Mouse (Mus musculus): ENCODE data around the gene Slc5a3. TPM values are rescaled to one million over a fixed set of nuclear protein-coding genes. Genes with fewer than 3 reads are reported as not detected.
A peak's percentile ranks its signal among the peaks of the same experiment; 100 is the strongest.

Gene Slc5a3
- total and polyA plus RNA-seq, 3 experiments, result 1.7 to 4.1 (median 2.2) TPM

- Histone ChIP-seq H3K36me3 (replicated peaks in 1 of 2; ENCODE audit: control insufficient read depth in 1 of 2, insufficient read depth in 1 of 2, low read length in 1 of 2) (no peaks in the 10 kb centered on the region), H3K27me3 (replicated peaks) (peaks cover 2% of the 10 kb centered on the region), H3K4me3 (replicated peaks in 1 of 3; ENCODE audit: low read depth in 2 of 3, low read length in 2 of 3, poor library complexity in 1 of 3) (peak overlapping the region in 2 of 3 experiments; percentile 43 to 45), H3K9ac (ENCODE audit: insufficient read depth, low read depth) (no peak overlapping the region), H3K4me1 (ENCODE audit: control insufficient read depth in 1 of 2, insufficient read depth in 2 of 2) (peaks cover 0 to 4% of the 10 kb centered on the region in 2 experiments; a peak in 1 of 4 replicates), H3K4me2 (ENCODE audit: insufficient read depth, low read depth, poor library complexity, severe bottlenecking) (peak overlapping the region; percentile 3; the same call in 1 of the 2 replicates), H3K79me2 (replicated peaks; ENCODE audit: control insufficient read depth, extremely low read depth, insufficient read depth, poor library complexity, severe bottlenecking) (no peaks in the 10 kb centered on the region), H3K9me3 (replicated peaks; ENCODE audit: low read length) (peaks cover 1% of the 10 kb centered on the region), H3K27ac (ENCODE audit: insufficient read depth, low read depth) (no peak overlapping the region)
- DNase-seq (ENCODE audit: extremely low read depth), result peak; percentile 49
- in situ Hi-C loops (cut with MboI; ENCODE audit: low pct_ligation_motif_present, low pct_unique_long_range_greater_than_20kb, low sequenced_read_pairs) (no loop called here), dilution Hi-C loops (cut with MboI; ENCODE audit: extremely low pct_ligation_motif_present, extremely low pct_unique_long_range_greater_than_20kb, low sequenced_read_pairs) (no loop called here)
- TF ChIP-seq TCF12 (IDR thresholded peaks at IDR 0.05; ENCODE audit: low read depth, low read length) (peak; percentile 1; the same call in 1 of the 2 replicates), MYC (IDR thresholded peaks at IDR 0.05; ENCODE audit: low read depth, low read length) (no peak), ZMIZ1 (IDR thresholded peaks at IDR 0.05; ENCODE audit: low read depth, low read length) (no peak), RAD21 (IDR thresholded peaks at IDR 0.05; ENCODE audit: low read depth, low read length) (no peak), UBTF (IDR thresholded peaks at IDR 0.05; ENCODE audit: low read depth, low read length) (no peak), SMC3 (IDR thresholded peaks at IDR 0.05; ENCODE audit: low read depth, low read length) (no peak), HCFC1 (IDR thresholded peaks at IDR 0.05; ENCODE audit: low read depth, low read length) (no peak), GABPA (IDR thresholded peaks at IDR 0.05; ENCODE audit: insufficient replicate concordance, low read depth, low read length) (no peak), CHD1 (IDR thresholded peaks at IDR 0.05; ENCODE audit: low read depth, low read length) (no peak), ELF1 (IDR thresholded peaks at IDR 0.05; ENCODE audit: low read depth, low read length) (0 out of 2 replicates have a peak, but pooled peaks have one; percentile 26), E2F4 (IDR thresholded peaks at IDR 0.05; ENCODE audit: insufficient replicate concordance, low read depth, low read length) (no peak), POLR2A (IDR thresholded peaks at IDR 0.05; ENCODE audit: low read depth, low read length) (peak; percentile 64), JUND (conservative IDR thresholded peaks at IDR 0.05; ENCODE audit: low read depth, low read length) (no peak), TBP (conservative IDR thresholded peaks at IDR 0.05; ENCODE audit: low read depth, low read length) (peak; percentile 79; the same call in 1 of the 2 replicates), USF2 (conservative IDR thresholded peaks at IDR 0.05; ENCODE audit: low read depth, low read length) (no peak)
Observed at GRCm38 (mm10) chr16:92129843-92130242, 71.7 kb downstream of the Slc5a3 start.

GRCm38 (mm10) chr16:92132511-92132910, 74.4 kb downstream of the Slc5a3 start:
- no peak for DNase-seq (ENCODE audit: extremely low read depth)
- Histone ChIP-seq H3K4me3 (replicated peaks in 1 of 3; ENCODE audit: low read depth in 2 of 3, low read length in 2 of 3, poor library complexity in 1 of 3) (no peak overlapping the region), H3K36me3 (replicated peaks in 1 of 2; ENCODE audit: control insufficient read depth in 1 of 2, insufficient read depth in 1 of 2, low read length in 1 of 2) (no peaks in the 10 kb centered on the region), H3K4me2 (ENCODE audit: insufficient read depth, low read depth, poor library complexity, severe bottlenecking) (no peak overlapping the region), H3K9ac (ENCODE audit: insufficient read depth, low read depth) (no peak overlapping the region), H3K79me2 (replicated peaks; ENCODE audit: control insufficient read depth, extremely low read depth, insufficient read depth, poor library complexity, severe bottlenecking) (no peaks in the 10 kb centered on the region), H3K9me3 (replicated peaks; ENCODE audit: low read length) (peaks cover 3% of the 10 kb centered on the region), H3K27ac (ENCODE audit: insufficient read depth, low read depth) (no peak overlapping the region), H3K27me3 (replicated peaks) (peaks cover 2% of the 10 kb centered on the region), H3K4me1 (ENCODE audit: control insufficient read depth in 1 of 2, insufficient read depth in 2 of 2) (peaks cover 0 to 4% of the 10 kb centered on the region in 2 experiments; a peak in 1 of 4 replicates)
- in situ Hi-C loops (cut with MboI; ENCODE audit: low pct_ligation_motif_present, low pct_unique_long_range_greater_than_20kb, low sequenced_read_pairs) (no loop called here), dilution Hi-C loops (cut with MboI; ENCODE audit: extremely low pct_ligation_motif_present, extremely low pct_unique_long_range_greater_than_20kb, low sequenced_read_pairs) (no loop called here)
- no peak for TF ChIP-seq ETS1 (conservative IDR thresholded peaks at IDR 0.05; ENCODE audit: low read depth, low read length)
- TF ChIP-seq CHD1 (IDR thresholded peaks at IDR 0.05; ENCODE audit: low read depth, low read length), result no peak

All from CH12.LX (cell line).